Mouse (Mus musculus) layer of hippocampus, postnatal 10 days (tissue): Measurements from ENCODE around the gene Mras. TPM values are rescaled to one million over a fixed set of nuclear protein-coding genes. Genes with fewer than 3 reads are reported as not detected.
A peak's percentile ranks its signal among the peaks of the same experiment; 100 is the strongest.

Source experiments
- DNase-seq, 2 experiments: peaks; one replicate each; pipeline ENCODE4 v3.0.0; 2021; ENCODE audit warnings: low spot score in 2 of 2
- total RNA-seq, 2 experiments: library from RNA; stranded (reverse); gene quantifications; 2 replicates each; pipeline ENCODE4 v1.2.3; 2021

Gene Mras
- total RNA-seq, 2 experiments from 2014 or later: 77.8 to 96.3 TPM

GRCm38 (mm10) chr9:99441647-99442433 is 4.7 kb upstream of the Mras start:
- no peak for DNase-seq

- no peak for DNase-seq
Measured at GRCm38 (mm10) chr9:99440941-99441340, 3.8 kb upstream of the Mras start.

- DNase-seq: no peak
Measured at GRCm38 (mm10) chr9:99439064-99439463, 1.9 kb upstream of the Mras start.

GRCm38 (mm10) chr9:99437781-99438565 is 792 bp upstream of the Mras start:
- no peak for DNase-seq

- peak; percentile 78 to 84 for DNase-seq
Measured at GRCm38 (mm10) chr9:99436182-99437030, 775 bp downstream of the Mras start.

- DNase-seq: peak; percentile 67 to 78
Measured at GRCm38 (mm10) chr9:99435619-99436181, 1.5 kb downstream of the Mras start.

GRCm38 (mm10) chr9:99434892-99435618 is 2.1 kb downstream of the Mras start:
- no peak for DNase-seq

- DNase-seq: no peak
Measured at GRCm38 (mm10) chr9:99432478-99432877, 4.7 kb downstream of the Mras start.

GRCm38 (mm10) chr9:99431963-99432362 is 5.2 kb downstream of the Mras start:
- no peak for DNase-seq

GRCm38 (mm10) chr9:99431346-99431745 is 5.8 kb downstream of the Mras start:
- DNase-seq: no peak

GRCm38 (mm10) chr9:99430806-99431205 is 6.4 kb downstream of the Mras start:
- no peak for DNase-seq

GRCm38 (mm10) chr9:99429845-99430244 is 7.3 kb downstream of the Mras start:
- no peak for DNase-seq

- no peak for DNase-seq
Measured at GRCm38 (mm10) chr9:99428601-99429331, 8.4 kb downstream of the Mras start.

GRCm38 (mm10) chr9:99425262-99425661 is 11.9 kb downstream of the Mras start:
- DNase-seq: no peak

GRCm38 (mm10) chr9:99424574-99424863 is 12.7 kb downstream of the Mras start:
- no peak for DNase-seq

- DNase-seq: no peak
Measured at GRCm38 (mm10) chr9:99423692-99424573, 13.2 kb downstream of the Mras start.

GRCm38 (mm10) chr9:99421914-99422313 is 15.3 kb downstream of the Mras start:
- no peak for DNase-seq

- DNase-seq: no peak
Measured at GRCm38 (mm10) chr9:99419951-99420701, 17.1 kb downstream of the Mras start.
